Comparison of ENCODE assay signal across 12 mouse cellular contexts in the genomic region with DNA sequence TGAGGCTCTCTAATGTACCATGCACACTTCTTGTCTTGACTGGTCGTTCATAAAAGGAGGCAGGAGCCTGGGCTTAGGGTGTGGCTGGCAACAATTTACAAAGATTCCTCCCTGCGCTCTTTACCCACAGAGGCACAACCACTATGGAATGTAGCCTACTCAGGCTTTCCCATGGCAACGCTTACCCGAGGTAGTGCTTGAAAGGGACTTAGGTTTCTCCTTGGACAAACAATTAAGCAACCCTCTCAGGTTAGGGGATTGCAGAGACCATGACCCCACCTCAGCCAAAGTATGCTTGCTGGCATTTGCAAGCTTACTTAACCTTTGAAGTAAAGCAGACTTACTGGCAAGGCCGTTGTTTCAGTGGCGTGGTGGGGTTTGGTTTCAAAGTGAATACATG.
DNase-seq lines count a peak whose midpoint lies in the region; ATAC-seq and TF ChIP-seq lines count a peak whose summit lies in the region.
"Had no signal": no experiment of that assay in that cellular context is flagged by ENCODE, and none has a peak within 500 bp of the region (broad histone marks: within the 10 kb centered on the region; RNA-seq: fewer than 3 reads in every experiment).

No protein-coding gene starts in this region.

- TF ChIP-seq POLR2A in lung, adult 2 months (IDR thresholded peaks at IDR 0.05; ENCODE audit: borderline replicate concordance, extremely low read depth, low read depth, low read length), result no peak

- peaks cover 27% of the 10 kb centered on the region for H3K27me3 ChIP-seq in midbrain, embryonic 10.5 days (ENCODE audit: low read depth, poor library complexity, severe bottlenecking)
- H3K27me3 ChIP-seq in midbrain, embryonic 11.5 days (ENCODE audit: control insufficient read depth, insufficient read depth, low read length), result peaks cover 2% of the 10 kb centered on the region; the same call in 1 of the 2 replicates
- no peaks in the 10 kb centered on the region for H3K27me3 ChIP-seq in embryonic facial prominence, embryonic 14.5 days (replicated peaks; ENCODE audit: control insufficient read depth, insufficient read depth, low read length)
- no peaks in the 10 kb centered on the region for H3K27me3 ChIP-seq in midbrain, postnatal 0 days (ENCODE audit: insufficient read depth, low read length)

- TF ChIP-seq CTCF in lung, adult 2 months (IDR thresholded peaks at IDR 0.05; ENCODE audit: insufficient read depth, low read length), result no peak
- TF ChIP-seq CTCF in midbrain, postnatal 0 days (IDR thresholded peaks at IDR 0.05), result no peak

- no peaks in the 10 kb centered on the region for H3K36me3 ChIP-seq in midbrain, embryonic 10.5 days
- no peaks in the 10 kb centered on the region for H3K36me3 ChIP-seq in midbrain, embryonic 11.5 days (ENCODE audit: control insufficient read depth, insufficient read depth, low read length)
- no peaks in the 10 kb centered on the region for H3K36me3 ChIP-seq in embryonic facial prominence, embryonic 14.5 days (ENCODE audit: control insufficient read depth, insufficient read depth, low read length)
- H3K36me3 ChIP-seq in midbrain, postnatal 0 days (ENCODE audit: insufficient read depth, low read length), result no peaks in the 10 kb centered on the region
- H3K36me3 ChIP-seq: heart, embryonic 12.5 days; liver, embryonic 12.5 days had no signal

- H3K4me3 ChIP-seq in midbrain, embryonic 10.5 days, result no peak overlapping the region
- no peak overlapping the region for H3K4me3 ChIP-seq in midbrain, embryonic 11.5 days (ENCODE audit: low read depth, low read length)
- no peak overlapping the region for H3K4me3 ChIP-seq in embryonic facial prominence, embryonic 14.5 days (ENCODE audit: low read depth, low read length)
- no peak overlapping the region for H3K4me3 ChIP-seq in lung, adult 2 months (replicated peaks; ENCODE audit: extremely low read depth, low read depth, low read length)
- no peak overlapping the region for H3K4me3 ChIP-seq in midbrain, postnatal 0 days (ENCODE audit: low read depth, low read length)
- H3K4me3 ChIP-seq: heart, embryonic 12.5 days; liver, embryonic 12.5 days; myocyte had no signal

- peaks cover 52% of the 10 kb centered on the region for H3K4me1 ChIP-seq in midbrain, embryonic 10.5 days
- peaks cover 24% of the 10 kb centered on the region for H3K4me1 ChIP-seq in midbrain, embryonic 11.5 days (ENCODE audit: control insufficient read depth, insufficient read depth, low read length)
- peaks cover 17% of the 10 kb centered on the region for H3K4me1 ChIP-seq in embryonic facial prominence, embryonic 14.5 days (ENCODE audit: control insufficient read depth, insufficient read depth, low read length)
- no peaks in the 10 kb centered on the region for H3K4me1 ChIP-seq in lung, adult 2 months (ENCODE audit: control insufficient read depth, insufficient read depth, low read length)
- H3K4me1 ChIP-seq in midbrain, postnatal 0 days (ENCODE audit: insufficient read depth, low read length), result peaks cover 2% of the 10 kb centered on the region; the same call in 1 of the 2 replicates

- H3K9ac ChIP-seq in midbrain, embryonic 11.5 days (ENCODE audit: low read length), result no peak overlapping the region
- no peak overlapping the region for H3K9ac ChIP-seq in embryonic facial prominence, embryonic 14.5 days (ENCODE audit: low read depth, low read length)
- no peak overlapping the region for H3K9ac ChIP-seq in midbrain, postnatal 0 days (replicated peaks; ENCODE audit: low read length, poor library complexity, severe bottlenecking)
- H3K9ac ChIP-seq: heart, embryonic 12.5 days; liver, embryonic 12.5 days had no signal

- H3K9me3 ChIP-seq in midbrain, embryonic 10.5 days (replicated peaks), result no peaks in the 10 kb centered on the region
- no peaks in the 10 kb centered on the region for H3K9me3 ChIP-seq in midbrain, embryonic 11.5 days (ENCODE audit: control insufficient read depth, low read length)
- no peaks in the 10 kb centered on the region for H3K9me3 ChIP-seq in embryonic facial prominence, embryonic 14.5 days (ENCODE audit: control insufficient read depth, low read length)
- no peaks in the 10 kb centered on the region for H3K9me3 ChIP-seq in midbrain, postnatal 0 days (ENCODE audit: low read length)
- H3K9me3 ChIP-seq: heart, embryonic 12.5 days; liver, embryonic 12.5 days had no signal

- ATAC-seq in midbrain, embryonic 11.5 days (ENCODE audit: low FRiP score), result no peak
- peak; percentile 81 for ATAC-seq in embryonic facial prominence, embryonic 14.5 days (ENCODE audit: low read depth)
- no peak for ATAC-seq in midbrain, postnatal 0 days (ENCODE audit: low FRiP score)
- ATAC-seq: intestine, postnatal 0 days; liver, embryonic 12.5 days had no signal

- no peak overlapping the region for H3K4me2 ChIP-seq in midbrain, embryonic 11.5 days
- no peak overlapping the region for H3K4me2 ChIP-seq in embryonic facial prominence, embryonic 14.5 days (ENCODE audit: low read depth, low read length)
- H3K4me2 ChIP-seq in midbrain, postnatal 0 days (ENCODE audit: low read depth, low read length, poor library complexity, severe bottlenecking), result no peak overlapping the region
- H3K4me2 ChIP-seq: heart, embryonic 12.5 days; liver, embryonic 12.5 days had no signal

- WGBS in midbrain, embryonic 10.5 days, result 45% methylated on average over 6 of the region's 6 CpGs
- WGBS in midbrain, embryonic 11.5 days, result 44% methylated on average over 6 of the region's 6 CpGs
- WGBS in embryonic facial prominence, embryonic 14.5 days, result 21% methylated on average over 6 of the region's 6 CpGs
- WGBS in lung, adult 2 months, result 54% methylated on average over 6 of the region's 6 CpGs
- 53% methylated on average over 6 of the region's 6 CpGs for WGBS in midbrain, postnatal 0 days

- 0 out of 2 replicates have a peak overlapping the region, but pooled peaks have one; percentile 60 for H3K27ac ChIP-seq in midbrain, embryonic 10.5 days (replicated peaks)
- H3K27ac ChIP-seq in midbrain, embryonic 11.5 days (ENCODE audit: low read depth, low read length), result no peak overlapping the region
- peak overlapping the region; percentile 69 for H3K27ac ChIP-seq in embryonic facial prominence, embryonic 14.5 days (replicated peaks; ENCODE audit: low read depth, low read length)
- peak overlapping the region; percentile 55; the same call in 1 of the 2 replicates for H3K27ac ChIP-seq in midbrain, postnatal 0 days (ENCODE audit: low read depth, low read length)
- H3K27ac ChIP-seq: liver, embryonic 12.5 days had no signal

- DNase-seq in midbrain, embryonic 10.5 days (ENCODE audit: low spot score), result no peak
- no peak for DNase-seq in midbrain, embryonic 11.5 days (ENCODE audit: low spot score, missing footprints)
- peak; percentile 83 for DNase-seq in embryonic facial prominence, embryonic 14.5 days (ENCODE audit: low spot score)
- peak; percentile 28 for DNase-seq in lung, adult 2 months
- DNase-seq in midbrain, postnatal 0 days (ENCODE audit: low spot score), result no peak
- no peak for DNase-seq in cerebellum, adult 18-20 months
- DNase-seq in left cerebral cortex, adult 9 months (ENCODE audit: low spot score in 2 of 2), result no peak
- DNase-seq: cerebellum, adult 2 months had no signal

Comparison
In these comparisons a context has a peak if more than half of its experiments do, and no peak if none do; other contexts are left out.
1. DNase-seq: peak in embryonic facial prominence, embryonic 14.5 days (single experiment) and lung, adult 2 months (single experiment); none in midbrain, embryonic 10.5 days (single experiment), midbrain, embryonic 11.5 days (single experiment), midbrain, postnatal 0 days (single experiment), cerebellum, adult 18-20 months (0 of 2) and left cerebral cortex, adult 9 months (0 of 2).